Mouse (Mus musculus): Measurements from ENCODE around the gene Psmb5.

DNA sequence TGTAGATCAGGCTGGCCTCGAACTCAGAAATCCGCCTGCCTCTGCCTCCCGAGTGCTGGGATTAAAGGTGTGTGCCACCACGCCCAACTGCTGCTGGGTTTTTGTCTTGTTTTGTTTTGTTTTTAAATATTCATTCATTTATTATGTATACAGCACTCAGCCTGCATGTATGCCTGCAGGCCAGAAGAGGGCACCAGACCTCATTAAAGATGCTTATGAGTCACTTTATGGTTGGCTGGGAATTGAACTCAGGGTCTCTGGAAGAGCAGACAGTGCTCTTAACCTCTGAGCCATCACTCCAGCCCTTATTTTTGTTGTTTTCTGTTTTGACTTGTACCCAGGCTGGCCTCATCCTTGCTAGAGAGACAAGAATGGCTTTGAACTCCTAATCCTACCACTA lies 7.9 kb downstream of the Psmb5 start:
- TF ChIP-seq CTCF (IDR thresholded peaks at IDR 0.05; ENCODE audit: low read depth) (peak; percentile 73), EP300 (IDR thresholded peaks at IDR 0.05; ENCODE audit: low read depth) (no peak)
